Mouse (Mus musculus) liver, embryonic 12.5 days (tissue): ENCODE results near the gene Olfr1076. TPM values are rescaled to one million over a fixed set of nuclear protein-coding genes. Genes with fewer than 3 reads are reported as not detected.
"Not testable (repeated sequence)": the region's sequence is repeated elsewhere in the genome, so short reads cannot be mapped to it uniquely, and the experiment has no call there.

ENCODE experiments used
- ATAC-seq: fragments of 200-750 bp; cut with Nextera tagmentation; 2 replicates; pipeline ENCODE4 v1.8.0; 2017; ENCODE audit warnings: moderate number of reproducible peaks, mild to moderate bottlenecking, moderate library complexity
- H3K27ac ChIP-seq: fragments of 300-500 bp; sonication (generic); 2 replicates; pipeline ENCODE4 v1.5.1; 2016; ENCODE audit warnings: mild to moderate bottlenecking
- H3K27me3 ChIP-seq: fragments of 300-500 bp; sonication (generic); replicated peaks from 2 replicates; pipeline ENCODE4 v1.6.1; 2016; ENCODE audit warnings: mild to moderate bottlenecking, moderate library complexity
- H3K36me3 ChIP-seq: fragments of 300-500 bp; sonication (generic); 2 replicates; pipeline ENCODE4 v1.6.1; 2016; ENCODE audit warnings: mild to moderate bottlenecking, moderate library complexity
- H3K4me1 ChIP-seq: fragments of 300-500 bp; sonication (generic); 2 replicates; pipeline ENCODE4 v1.6.1; 2016
- H3K4me2 ChIP-seq: fragments of 300-500 bp; sonication (generic); 2 replicates; pipeline ENCODE4 v1.6.1; 2016; ENCODE audit warnings: mild to moderate bottlenecking, moderate library complexity
- H3K4me3 ChIP-seq: fragments of 300-500 bp; sonication (generic); 2 replicates; pipeline ENCODE4 v1.5.1; 2016; ENCODE audit warnings: mild to moderate bottlenecking, moderate library complexity
- H3K9ac ChIP-seq: fragments of 300-500 bp; sonication (generic); 2 replicates; pipeline ENCODE4 v1.6.1; 2016; ENCODE audit warnings: mild to moderate bottlenecking, moderate library complexity
- H3K9me3 ChIP-seq: fragments of 300-500 bp; sonication (generic); replicated peaks from 2 replicates; pipeline ENCODE4 v1.6.1; 2016; ENCODE audit warnings: mild to moderate bottlenecking, moderate library complexity
- WGBS: fragments of 180-500 bp; shearing (Covaris S2); methylation state at CpG from one replicate; pipeline ENCODE4 v1.1.7; 2016; ENCODE audit not compliant: insufficient replicate concordance; 5-methylcytosine and 5-hydroxymethylcytosine counted together
- polyA plus RNA-seq: library from polyadenylated mRNA; unstranded; fragments of >200 nt; fragmentation: Nextera tagmentation; extraction: Ambion mirVana; gene quantifications from 2 replicates; pipeline ENCODE4 v1.2.1, GENCODE M21; 2016

Olfr1076 gene
- not detected in 2 replicates for polyA plus RNA-seq

GRCm38 (mm10) chr2:86508161-86508560, at the start of gene Olfr1076:
TSS of gene Olfr1076 (plus strand) at chr2:86508461.
- Histone ChIP-seq H3K4me3 (no peak within 1 kb of the TSS), H3K9me3 (no peaks in the 10 kb centered on the region), H3K4me2 (no peak within 1 kb of the TSS), H3K9ac (no peak within 1 kb of the TSS), H3K27ac (no peak within 1 kb of the TSS), H3K36me3 (no peaks in the 10 kb centered on the region), H3K4me1 (no peaks in the 10 kb centered on the region), H3K27me3 (no peaks in the 10 kb centered on the region)
- ATAC-seq, result no peak
- WGBS, result 62% methylated on average over 1 of the region's 1 CpGs

GRCm38 (mm10) chr2:86460434-86460833, 47.8 kb upstream of the Olfr1076 start:
- H3K4me3 ChIP-seq, result no peak overlapping the region
- no peaks in the 10 kb centered on the region for H3K27me3 ChIP-seq
- no peaks in the 10 kb centered on the region for H3K36me3 ChIP-seq
- 55% methylated on average over 1 of the region's 1 CpGs for WGBS
- no peak for ATAC-seq
- H3K27ac ChIP-seq, result no peak overlapping the region
- no peaks in the 10 kb centered on the region for H3K9me3 ChIP-seq
- H3K4me2 ChIP-seq, result no peak overlapping the region
- H3K9ac ChIP-seq, result no peak overlapping the region
- no peaks in the 10 kb centered on the region for H3K4me1 ChIP-seq

GRCm38 (mm10) chr2:86464442-86465109, 43.7 kb upstream of the Olfr1076 start:
- whole genome bisulfite sequencing, result 31% methylated on average over 10 of the region's 10 CpGs
- H3K4me3 ChIP-seq, result no peak overlapping the region
- no peak for ATAC-seq

GRCm38 (mm10) chr2:86487286-86487685, 21.0 kb upstream of the Olfr1076 start, which contains the start of gene Olfr228:
TSS of gene Olfr228 (minus strand) at chr2:86487386.
- Histone ChIP-seq H3K4me1 (no peaks in the 10 kb centered on the region), H3K36me3 (no peaks in the 10 kb centered on the region), H3K9ac (no peak within 1 kb of the TSS), H3K4me2 (no peak within 1 kb of the TSS), H3K27ac (no peak within 1 kb of the TSS), H3K4me3 (no peak within 1 kb of the TSS), H3K9me3 (no peaks in the 10 kb centered on the region), H3K27me3 (no peaks in the 10 kb centered on the region)
- no peak for ATAC-seq
- WGBS, result 24% methylated on average over 1 of the region's 1 CpGs

More at GRCm38 (mm10) chr2:86464442-86465109, 43.7 kb upstream of the Olfr1076 start:
- Histone ChIP-seq H3K27me3 (no peaks in the 10 kb centered on the region), H3K27ac (no peak overlapping the region), H3K4me1 (no peaks in the 10 kb centered on the region), H3K36me3 (no peaks in the 10 kb centered on the region), H3K4me2 (no peak overlapping the region), H3K9me3 (no peaks in the 10 kb centered on the region), H3K9ac (no peak overlapping the region)

- 49% methylated on average over 1 of the region's 1 CpGs for WGBS
- no peak for ATAC-seq
Observed at GRCm38 (mm10) chr2:86530991-86531390, 22.7 kb downstream of the Olfr1076 start.

GRCm38 (mm10) chr2:86542380-86542779, 34.1 kb downstream of the Olfr1076 start, which contains the start of gene Olfr1079:
TSS of gene Olfr1079 (minus strand) at chr2:86542480.
- Histone ChIP-seq H3K4me2 (no peak within 1 kb of the TSS), H3K4me1 (no peaks in the 10 kb centered on the region), H3K4me3 (no peak within 1 kb of the TSS), H3K9me3 (no peaks in the 10 kb centered on the region), H3K27me3 (no peaks in the 10 kb centered on the region), H3K36me3 (no peaks in the 10 kb centered on the region), H3K27ac (no peak within 1 kb of the TSS), H3K9ac (no peak within 1 kb of the TSS)
- 42% methylated on average over 1 of the region's 1 CpGs for WGBS
- ATAC-seq, result no peak

More at GRCm38 (mm10) chr2:86530991-86531390, 22.7 kb downstream of the Olfr1076 start:
- Histone ChIP-seq H3K27ac (no peak overlapping the region), H3K4me3 (no peak overlapping the region), H3K4me2 (no peak overlapping the region), H3K9ac (no peak overlapping the region), H3K36me3 (no peaks in the 10 kb centered on the region), H3K27me3 (no peaks in the 10 kb centered on the region), H3K9me3 (no peaks in the 10 kb centered on the region), H3K4me1 (no peaks in the 10 kb centered on the region)

GRCm38 (mm10) chr2:86558135-86558534, 49.9 kb downstream of the Olfr1076 start, which contains the start of gene Olfr1080:
TSS of gene Olfr1080 (minus strand) at chr2:86558235.
- not testable (repeated sequence) for H3K9ac ChIP-seq, H3K4me3 ChIP-seq, H3K36me3 ChIP-seq, H3K27me3 ChIP-seq, H3K27ac ChIP-seq, H3K4me1 ChIP-seq, H3K9me3 ChIP-seq, ATAC-seq, H3K4me2 ChIP-seq

Other genes starting within 250 kb of the Olfr1076 start
- not detected in 2 replicates for gene Olfr1051, start 229.4 kb upstream of the Olfr1076 start, polyA plus RNA-seq
- not detected in 2 replicates for gene Olfr1052, start 216.0 kb upstream of the Olfr1076 start, polyA plus RNA-seq
- not detected in 2 replicates for gene Olfr1053, start 193.2 kb upstream of the Olfr1076 start, polyA plus RNA-seq
- not detected in 2 replicates for gene Olfr1054, start 173.0 kb upstream of the Olfr1076 start, polyA plus RNA-seq
- not detected in 2 replicates for gene Olfr1055, start 158.2 kb upstream of the Olfr1076 start, polyA plus RNA-seq
- not detected in 2 replicates for gene Olfr1056, start 146.0 kb upstream of the Olfr1076 start, polyA plus RNA-seq
- not detected in 2 replicates for gene Olfr1057, start 130.1 kb upstream of the Olfr1076 start, polyA plus RNA-seq
- not detected in 2 replicates for gene Olfr1058, start 119.9 kb upstream of the Olfr1076 start, polyA plus RNA-seq
- not detected in 2 replicates for gene Olfr1061, start 94.4 kb upstream of the Olfr1076 start, polyA plus RNA-seq
- gene Olfr1062, start 81.7 kb upstream of the Olfr1076 start, polyA plus RNA-seq, result not detected in 2 replicates
- not detected in 2 replicates for gene Olfr1065, start 57.9 kb upstream of the Olfr1076 start, polyA plus RNA-seq
- not detected in 2 replicates for gene Olfr1066, start 52.2 kb upstream of the Olfr1076 start, polyA plus RNA-seq
- not detected in 2 replicates for gene Olfr228, start 21.1 kb upstream of the Olfr1076 start, polyA plus RNA-seq
- gene Olfr1079, start 34.0 kb downstream of the Olfr1076 start, polyA plus RNA-seq, result not detected in 2 replicates
- gene Olfr1080, start 49.8 kb downstream of the Olfr1076 start, polyA plus RNA-seq, result not detected in 2 replicates
- gene Olfr1082, start 90.5 kb downstream of the Olfr1076 start, polyA plus RNA-seq, result not detected in 2 replicates
- not detected in 2 replicates for gene Olfr1084, start 131.3 kb downstream of the Olfr1076 start, polyA plus RNA-seq
- gene Olfr1085, start 153.6 kb downstream of the Olfr1076 start, polyA plus RNA-seq, result not detected in 2 replicates
- gene Olfr1086, start 171.6 kb downstream of the Olfr1076 start, polyA plus RNA-seq, result not detected in 2 replicates
- not detected in 2 replicates for gene Olfr1087, start 189.9 kb downstream of the Olfr1076 start, polyA plus RNA-seq
- gene Olfr1089, start 225.2 kb downstream of the Olfr1076 start, polyA plus RNA-seq, result not detected in 2 replicates